ENCODE assay signal across 16 mouse cellular contexts in the genomic region with DNA sequence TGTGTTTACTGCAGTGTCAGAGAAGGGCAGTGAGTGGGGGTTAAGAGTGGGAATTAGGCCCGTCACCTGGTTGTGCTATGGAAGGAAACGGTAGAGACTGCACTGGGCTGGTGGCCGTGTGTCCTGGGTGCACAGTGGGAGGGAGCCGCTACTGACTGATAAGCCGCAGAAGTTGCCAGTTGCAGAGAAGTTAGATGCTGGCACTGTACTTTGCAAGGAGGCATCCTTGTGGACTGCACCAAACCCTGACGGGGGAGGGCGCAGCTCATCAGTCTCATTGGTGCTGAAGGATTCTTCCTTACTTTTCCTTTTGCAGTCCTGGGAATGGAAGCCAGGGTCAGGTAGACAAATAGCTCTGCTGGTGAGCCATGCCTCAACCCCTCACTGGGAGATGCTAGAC. TPM values are rescaled to one million over a fixed set of nuclear protein-coding genes. Genes with fewer than 3 reads are reported as not detected.
DNase-seq lines count a peak whose midpoint lies in the region; ATAC-seq and TF ChIP-seq lines count a peak whose summit lies in the region.
"Had no signal": no experiment of that assay in that cellular context is flagged by ENCODE, and none has a peak within 500 bp of the region (broad histone marks: within the 10 kb centered on the region; RNA-seq: fewer than 3 reads in every experiment).

No protein-coding gene starts in this region.

- no peak for DNase-seq in kidney, adult 2 months
- no peak for DNase-seq in kidney, postnatal 36 days
- DNase-seq in liver, embryonic 13.5 days: no peak
- DNase-seq in liver, postnatal 0 days: no peak
- no peak for DNase-seq in spleen, postnatal 14 days (ENCODE audit: low spot score in 2 of 2)
- DNase-seq: cerebellum, postnatal 36 days; thymus, postnatal 4 days had no signal

- 79% methylated on average over 7 of the region's 7 CpGs for WGBS in kidney, adult 2 months
- 69% methylated on average over 7 of the region's 7 CpGs for WGBS in liver, embryonic 13.5 days (ENCODE audit: insufficient replicate concordance)
- 77% methylated on average over 7 of the region's 7 CpGs for WGBS in liver, postnatal 0 days (ENCODE audit: insufficient replicate concordance)

- no peaks in the 10 kb centered on the region; the same call in 1 of the 2 replicates for H3K36me3 ChIP-seq in kidney, adult 2 months (ENCODE audit: control insufficient read depth, insufficient read depth, low read length)
- peaks cover 58% of the 10 kb centered on the region for H3K36me3 ChIP-seq in liver, embryonic 13.5 days
- peaks cover 41% of the 10 kb centered on the region for H3K36me3 ChIP-seq in liver, postnatal 0 days (replicated peaks; ENCODE audit: insufficient read depth, low read length)

- no peaks in the 10 kb centered on the region for H3K9me3 ChIP-seq in liver, embryonic 13.5 days (replicated peaks)
- H3K9me3 ChIP-seq in liver, postnatal 0 days (ENCODE audit: low read length): no peaks in the 10 kb centered on the region
- H3K9me3 ChIP-seq: limb, embryonic 15.5 days; midbrain, embryonic 12.5 days; neural tube, embryonic 12.5 days had no signal

- no peak for TF ChIP-seq POLR2A in kidney, adult 2 months (IDR thresholded peaks at IDR 0.05; ENCODE audit: low read depth, low read length)
- no peak for TF ChIP-seq POLR2A in embryonic fibroblast, embryonic 13.5 days (IDR thresholded peaks at IDR 0.05; ENCODE audit: low read depth, low read length)

- no peak for ATAC-seq in liver, embryonic 13.5 days (ENCODE audit: low read depth)
- ATAC-seq in liver, postnatal 0 days: no peak
- ATAC-seq: forebrain, embryonic 16.5 days; intestine, embryonic 16.5 days had no signal

- no peak overlapping the region for H3K9ac ChIP-seq in liver, embryonic 13.5 days
- no peak overlapping the region for H3K9ac ChIP-seq in liver, postnatal 0 days (replicated peaks)
- H3K9ac ChIP-seq: hindbrain, embryonic 14.5 days; limb, embryonic 15.5 days; midbrain, embryonic 12.5 days; neural tube, embryonic 12.5 days had no signal

- peak overlapping the region; percentile 53; the same call in 1 of the 2 replicates for H3K27ac ChIP-seq in kidney, adult 2 months (ENCODE audit: insufficient read depth, low read depth, low read length)
- peak overlapping the region; percentile 25; the same call in 1 of the 2 replicates for H3K27ac ChIP-seq in liver, embryonic 13.5 days
- no peak overlapping the region for H3K27ac ChIP-seq in liver, postnatal 0 days (ENCODE audit: low read depth)
- H3K27ac ChIP-seq in brown adipose tissue, adult 24 weeks (replicated peaks; ENCODE audit: low read depth, low read length): peak overlapping the region; percentile 49
- peak overlapping the region; percentile 55; the same call in 1 of the 2 replicates for H3K27ac ChIP-seq in embryonic fibroblast, embryonic 13.5 days (ENCODE audit: insufficient read depth, low read length)
- H3K27ac ChIP-seq: hindbrain, embryonic 14.5 days; limb, embryonic 15.5 days; midbrain, embryonic 12.5 days; neural tube, embryonic 12.5 days had no signal

- no peak overlapping the region for H3K4me3 ChIP-seq in kidney, adult 2 months (ENCODE audit: insufficient read depth, low read depth, low read length)
- H3K4me3 ChIP-seq in liver, embryonic 13.5 days (replicated peaks): no peak overlapping the region
- H3K4me3 ChIP-seq in liver, postnatal 0 days (ENCODE audit: low read depth, low read length): no peak overlapping the region
- H3K4me3 ChIP-seq in brown adipose tissue, adult 24 weeks (ENCODE audit: insufficient read depth, low read depth, low read length): no peak overlapping the region
- no peak overlapping the region for H3K4me3 ChIP-seq in embryonic fibroblast, embryonic 13.5 days (ENCODE audit: insufficient read depth, low read length)
- H3K4me3 ChIP-seq: limb, embryonic 15.5 days; midbrain, embryonic 12.5 days; neural tube, embryonic 12.5 days had no signal

- no peak for TF ChIP-seq EP300 in liver, postnatal 0 days (IDR thresholded peaks at IDR 0.05; ENCODE audit: low read depth)

- no peak overlapping the region for H3K4me2 ChIP-seq in liver, embryonic 13.5 days
- H3K4me2 ChIP-seq in liver, postnatal 0 days (ENCODE audit: low read depth, low read length): no peak overlapping the region
- H3K4me2 ChIP-seq: heart, embryonic 11.5 days; hindbrain, embryonic 14.5 days; limb, embryonic 15.5 days; midbrain, embryonic 12.5 days; neural tube, embryonic 12.5 days had no signal

- no peaks in the 10 kb centered on the region for H3K27me3 ChIP-seq in kidney, adult 2 months (replicated peaks; ENCODE audit: control insufficient read depth, insufficient read depth, low read length)
- no peaks in the 10 kb centered on the region for H3K27me3 ChIP-seq in liver, embryonic 13.5 days
- H3K27me3 ChIP-seq in liver, postnatal 0 days (ENCODE audit: insufficient read depth, low read length): no peaks in the 10 kb centered on the region
- H3K27me3 ChIP-seq: limb, embryonic 15.5 days; midbrain, embryonic 12.5 days; neural tube, embryonic 12.5 days had no signal

- TF ChIP-seq CTCF in kidney, adult 2 months (conservative IDR thresholded peaks at IDR 0.05; ENCODE audit: insufficient read depth, insufficient read length, low read depth, low read length): no peak
- no peak for TF ChIP-seq CTCF in liver, postnatal 0 days (IDR thresholded peaks at IDR 0.05; ENCODE audit: low read depth)
- no peak for TF ChIP-seq CTCF in embryonic fibroblast, embryonic 13.5 days (IDR thresholded peaks at IDR 0.05; ENCODE audit: borderline replicate concordance, insufficient read depth, low read length)

- H3K4me1 ChIP-seq in kidney, adult 2 months (ENCODE audit: control insufficient read depth, insufficient read depth, low read length): peaks cover 17% of the 10 kb centered on the region; the same call in 1 of the 2 replicates
- H3K4me1 ChIP-seq in liver, embryonic 13.5 days (replicated peaks): peaks cover 4% of the 10 kb centered on the region; the same call in 1 of the 2 replicates
- H3K4me1 ChIP-seq in liver, postnatal 0 days (ENCODE audit: insufficient read depth): no peaks in the 10 kb centered on the region
- peaks cover 8% of the 10 kb centered on the region for H3K4me1 ChIP-seq in brown adipose tissue, adult 24 weeks (ENCODE audit: control insufficient read depth, insufficient read depth, insufficient read length, low read length)
- H3K4me1 ChIP-seq in embryonic fibroblast, embryonic 13.5 days (ENCODE audit: control insufficient read depth, insufficient read depth, low read length): no peaks in the 10 kb centered on the region
- H3K4me1 ChIP-seq: limb, embryonic 15.5 days; midbrain, embryonic 12.5 days; neural tube, embryonic 12.5 days had no signal

RNA-seq across cellular contexts. Expression of a gene that starts 6.4 kb away (rescaled TPM):
- 36.7 and 47.9 TPM in 2 replicates for polyA plus RNA-seq in kidney, adult 2 months (2012; rRNA removed)
- polyA plus RNA-seq in liver, embryonic 13.5 days (2015; fragmentation: Nextera tagmentation; extraction: Ambion mirVana): 34.5 and 41.1 TPM in 2 replicates
- 30.1 and 32.6 TPM in 2 replicates for polyA plus RNA-seq in liver, postnatal 0 days (2015; fragmentation: Nextera tagmentation; extraction: Ambion mirVana)
- polyA plus RNA-seq in brown adipose tissue, adult 24 weeks (2012; ENCODE audit: insufficient read depth, insufficient read length, missing spikeins): 61.6 and 84.5 TPM in 2 replicates
- 31.0 and 41.7 TPM in 2 replicates for polyA plus RNA-seq in embryonic fibroblast, embryonic 13.5 days (2011; ENCODE audit: insufficient read length, low read depth, missing spikeins)

RNA-seq across cellular contexts. Expression of a gene that starts 12.2 kb away (rescaled TPM):
- polyA plus RNA-seq in kidney, adult 2 months (2012; rRNA removed): 10.1 and 10.2 TPM in 2 replicates
- 13.1 and 13.6 TPM in 2 replicates for polyA plus RNA-seq in liver, embryonic 13.5 days (2015; fragmentation: Nextera tagmentation; extraction: Ambion mirVana)
- 10.4 and 12.3 TPM in 2 replicates for polyA plus RNA-seq in liver, postnatal 0 days (2015; fragmentation: Nextera tagmentation; extraction: Ambion mirVana)
- 7.5 and 8.2 TPM in 2 replicates for polyA plus RNA-seq in brown adipose tissue, adult 24 weeks (2012; ENCODE audit: insufficient read depth, insufficient read length, missing spikeins)
- 17.4 and 24.9 TPM in 2 replicates for polyA plus RNA-seq in embryonic fibroblast, embryonic 13.5 days (2011; ENCODE audit: insufficient read length, low read depth, missing spikeins)

RNA-seq across cellular contexts. Expression of a gene that starts 25.4 kb away (rescaled TPM):
- 16.5 and 18.7 TPM in 2 replicates for polyA plus RNA-seq in kidney, adult 2 months (2012; rRNA removed)
- polyA plus RNA-seq in liver, embryonic 13.5 days (2015; fragmentation: Nextera tagmentation; extraction: Ambion mirVana): 21.4 and 23.8 TPM in 2 replicates
- 10.5 and 11.7 TPM in 2 replicates for polyA plus RNA-seq in liver, postnatal 0 days (2015; fragmentation: Nextera tagmentation; extraction: Ambion mirVana)
- polyA plus RNA-seq in brown adipose tissue, adult 24 weeks (2012; ENCODE audit: insufficient read depth, insufficient read length, missing spikeins): 25.5 and 32.8 TPM in 2 replicates
- polyA plus RNA-seq in embryonic fibroblast, embryonic 13.5 days (2011; ENCODE audit: insufficient read length, low read depth, missing spikeins): 73.5 and 84.1 TPM in 2 replicates
